Mouse (Mus musculus) T-helper 2 cell (primary cell): ENCODE measurements around the gene Nat14.
"Not testable (repeated sequence)": the region's sequence is repeated elsewhere in the genome, so short reads cannot be mapped to it uniquely, and the experiment has no call there.

ENCODE experiments used
- in situ Hi-C: fragments of 300-600 bp; cut with MboI, MseI; formaldehyde crosslinking; loops from one replicate; pipeline ENCODE4 v1.15.1; 2025; ENCODE audit warnings: high pct_unique_total_duplicates

The Nat14 gene

DNA sequence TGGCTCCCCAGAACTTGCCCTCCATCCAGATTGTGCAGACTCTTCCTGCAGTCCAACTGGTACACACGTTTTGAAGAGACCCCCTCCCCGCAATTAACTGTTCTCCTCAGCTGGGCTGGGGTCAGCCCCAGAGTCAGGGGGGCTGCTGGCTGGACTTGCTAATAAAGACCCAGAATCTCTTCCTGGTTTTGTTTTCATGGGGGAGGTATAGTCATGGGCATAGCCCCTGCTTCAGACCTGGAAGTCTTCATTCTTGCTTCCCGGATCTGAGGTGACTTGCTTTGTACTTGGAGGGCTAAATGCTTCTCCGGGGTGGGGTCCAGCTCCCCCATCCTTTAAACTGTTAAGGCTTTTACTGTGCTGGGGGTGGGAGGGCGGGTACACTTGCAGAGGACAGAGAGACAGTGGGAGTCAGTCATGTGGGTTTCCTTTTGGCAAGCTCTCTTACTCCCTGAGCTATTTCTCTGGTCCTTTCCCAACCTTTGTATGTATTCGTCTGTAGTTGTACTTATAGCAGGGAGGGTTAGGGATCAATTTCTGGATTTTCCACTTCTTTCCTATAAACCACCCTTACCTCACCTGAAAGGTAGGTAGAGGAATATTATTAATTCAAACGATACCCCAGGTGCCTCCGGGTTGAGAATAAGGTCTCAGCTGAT is at the start of gene Nat14:
Nat14 (plus strand) TSS at position 205 of the 659 bp plus-strand sequence.
- in situ Hi-C loops, result no loop called here

DNA sequence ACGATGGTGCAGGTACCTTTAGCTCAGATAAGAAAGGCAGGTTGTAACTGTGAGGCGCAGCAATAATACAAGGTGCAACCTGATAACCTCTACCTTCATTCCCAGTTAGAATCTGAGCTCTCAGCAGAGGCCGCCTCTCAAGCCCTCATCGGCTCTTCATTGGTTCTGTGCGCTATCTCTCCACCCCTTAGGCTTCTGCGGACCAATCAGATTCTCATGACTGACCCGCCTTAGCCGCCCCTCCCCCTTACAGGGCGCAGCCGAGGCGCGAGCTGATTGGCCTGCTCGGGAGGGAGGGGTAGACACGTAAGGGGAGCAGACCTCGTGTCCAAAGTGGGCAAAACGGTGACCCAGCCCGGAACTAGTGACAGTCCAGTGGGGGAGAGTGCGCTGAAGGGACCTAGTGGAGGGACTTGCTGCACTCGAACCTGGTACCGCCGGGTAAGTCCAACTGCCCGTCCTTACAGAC is 45.0 kb upstream of the Nat14 start, which contains the start of gene Isoc2a:
Isoc2a (plus strand) TSS at position 401 of the 469 bp plus-strand sequence.
- in situ Hi-C loops, result no loop called here

DNA sequence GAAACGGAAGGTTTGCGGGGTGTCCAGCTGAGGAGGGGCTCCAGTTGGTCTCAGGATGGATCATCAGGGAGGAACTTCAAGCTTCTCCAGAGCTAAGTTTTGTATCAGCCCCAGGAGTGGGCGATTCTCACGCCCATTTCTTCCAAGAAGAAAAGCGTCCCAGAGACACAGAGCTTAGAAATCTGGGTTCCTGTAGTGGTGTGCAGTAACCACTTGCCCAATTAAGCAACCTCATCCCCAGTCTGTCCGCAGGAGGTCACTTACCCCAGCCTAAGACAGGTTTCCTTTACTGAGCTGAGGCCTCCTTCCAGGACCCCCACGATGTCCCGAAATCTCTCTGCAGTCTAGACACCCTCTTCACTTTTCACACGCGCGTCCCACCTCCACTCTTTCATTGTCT is 44.6 kb upstream of the Nat14 start:
- in situ Hi-C loops, result no loop called here

DNA sequence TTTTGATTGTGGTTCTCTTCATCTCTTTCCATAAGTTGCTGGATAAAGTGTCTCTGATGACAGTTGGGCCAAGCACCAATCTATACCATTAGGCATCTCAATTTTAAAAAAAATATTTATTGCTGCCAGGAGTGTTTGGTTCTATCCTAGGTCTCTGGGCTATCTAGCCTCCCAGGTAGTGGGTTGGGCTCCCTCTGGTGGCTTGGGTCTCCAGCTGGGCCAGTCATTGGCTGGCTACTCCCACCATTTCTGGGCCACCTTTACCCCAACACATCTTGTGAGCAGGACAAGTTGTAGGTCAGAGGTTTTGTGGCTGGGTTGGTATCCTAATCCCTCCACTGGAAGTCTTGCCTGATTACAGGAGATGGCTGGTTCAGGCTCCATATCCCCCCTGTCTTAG is 43.6 kb upstream of the Nat14 start:
- in situ Hi-C loops, result no loop called here

DNA sequence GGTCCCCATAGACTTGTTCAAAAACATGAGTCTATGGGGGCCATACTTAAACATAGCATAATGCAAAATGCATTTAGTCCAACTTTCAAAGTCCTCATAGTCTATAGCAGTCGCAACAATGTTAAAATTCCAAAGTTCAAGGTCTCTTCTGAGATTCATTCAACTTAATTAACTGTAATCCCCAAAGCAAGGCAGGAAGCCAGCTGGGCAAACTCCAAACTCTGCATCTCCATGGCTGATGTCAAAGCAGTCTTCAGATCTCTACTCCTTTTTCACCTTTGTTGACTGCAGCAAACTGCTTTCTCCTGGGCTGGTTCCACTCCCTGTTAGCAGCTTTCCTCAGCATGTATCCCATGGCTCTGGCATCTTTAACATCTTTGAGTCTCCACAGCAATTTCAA is 42.8 kb upstream of the Nat14 start:
- in situ Hi-C loops, result not testable (repeated sequence)

DNA sequence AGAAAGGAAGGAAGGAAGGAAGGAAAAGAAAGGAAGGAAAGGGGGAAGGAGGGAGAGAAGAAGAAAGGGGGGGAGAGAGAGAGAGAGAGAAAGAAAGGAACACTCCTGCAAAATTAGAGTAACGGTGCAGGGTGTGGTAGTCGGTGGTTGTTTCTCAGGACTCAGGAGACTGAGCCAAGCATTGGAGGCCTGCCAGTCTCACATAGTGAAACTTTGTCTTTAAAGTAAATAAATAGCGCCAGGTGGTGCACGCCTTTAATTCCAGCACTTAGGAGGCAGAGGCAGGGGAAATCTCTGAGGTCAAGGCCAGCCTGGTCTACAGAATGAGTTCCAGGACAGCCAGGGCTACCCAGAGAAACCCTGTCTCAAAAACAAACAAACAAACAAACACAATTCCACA is 35.1 kb upstream of the Nat14 start:
- in situ Hi-C loops, result no loop called here

DNA sequence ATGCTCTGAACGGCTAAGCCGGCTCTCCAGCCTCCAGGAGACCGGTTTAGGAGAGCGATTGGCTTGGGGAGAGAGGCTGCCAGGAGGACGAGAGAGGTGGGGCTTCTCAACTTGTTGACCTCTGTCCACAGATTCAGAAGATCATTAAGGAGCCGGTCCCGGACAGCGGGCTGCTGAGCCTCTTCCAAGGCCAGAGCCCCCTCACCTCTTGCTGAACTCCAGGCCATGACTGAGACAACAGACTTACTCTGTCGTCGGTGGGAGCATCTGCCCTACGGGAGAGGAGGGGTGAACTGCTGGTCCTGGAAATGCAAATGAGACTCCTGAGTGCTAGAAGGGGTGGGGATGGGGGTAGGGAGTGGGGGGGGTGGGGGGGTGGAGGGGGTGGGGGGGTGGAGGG is 26.6 kb upstream of the Nat14 start:
- in situ Hi-C loops, result no loop called here

DNA sequence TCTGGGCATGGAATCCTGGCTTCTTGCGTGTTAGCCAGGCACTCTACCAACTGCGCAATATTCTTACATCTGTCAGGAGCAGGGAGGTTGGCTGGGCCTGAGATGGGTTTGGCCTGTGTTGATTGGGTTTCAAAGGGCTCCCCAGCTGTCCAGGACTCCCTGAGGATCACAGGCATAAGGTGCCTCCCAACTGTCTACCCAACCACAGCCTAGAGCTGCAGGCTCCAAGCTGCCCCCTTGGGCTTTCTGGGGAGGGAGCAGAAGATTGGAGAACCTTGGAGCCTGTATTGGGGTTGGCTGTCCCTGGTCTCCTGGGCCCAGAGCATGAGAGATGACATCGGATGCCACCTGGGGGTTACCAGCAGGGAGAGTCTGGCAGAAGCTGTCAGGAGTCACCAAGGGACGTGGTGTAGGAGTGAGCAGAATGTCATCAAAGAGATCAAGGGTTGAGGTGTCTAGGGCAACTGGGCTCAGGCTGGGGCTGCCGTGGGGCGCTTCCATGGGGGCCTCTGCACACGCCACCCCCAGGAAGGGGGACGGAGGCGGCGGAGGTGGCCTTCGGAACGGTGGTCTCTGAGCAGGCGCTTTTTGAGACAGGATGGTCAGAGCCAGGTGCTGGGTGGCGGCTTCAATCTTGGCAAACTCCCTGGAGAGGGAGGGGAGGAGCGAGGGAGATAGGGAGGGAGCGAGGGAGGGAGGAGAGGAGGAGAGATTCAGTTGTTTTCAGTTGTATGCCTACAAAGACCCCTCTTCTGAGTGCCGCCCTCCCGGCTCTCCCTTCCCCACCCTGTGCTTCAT is 22.8 kb upstream of the Nat14 start:
- in situ Hi-C loops, result no loop called here

DNA sequence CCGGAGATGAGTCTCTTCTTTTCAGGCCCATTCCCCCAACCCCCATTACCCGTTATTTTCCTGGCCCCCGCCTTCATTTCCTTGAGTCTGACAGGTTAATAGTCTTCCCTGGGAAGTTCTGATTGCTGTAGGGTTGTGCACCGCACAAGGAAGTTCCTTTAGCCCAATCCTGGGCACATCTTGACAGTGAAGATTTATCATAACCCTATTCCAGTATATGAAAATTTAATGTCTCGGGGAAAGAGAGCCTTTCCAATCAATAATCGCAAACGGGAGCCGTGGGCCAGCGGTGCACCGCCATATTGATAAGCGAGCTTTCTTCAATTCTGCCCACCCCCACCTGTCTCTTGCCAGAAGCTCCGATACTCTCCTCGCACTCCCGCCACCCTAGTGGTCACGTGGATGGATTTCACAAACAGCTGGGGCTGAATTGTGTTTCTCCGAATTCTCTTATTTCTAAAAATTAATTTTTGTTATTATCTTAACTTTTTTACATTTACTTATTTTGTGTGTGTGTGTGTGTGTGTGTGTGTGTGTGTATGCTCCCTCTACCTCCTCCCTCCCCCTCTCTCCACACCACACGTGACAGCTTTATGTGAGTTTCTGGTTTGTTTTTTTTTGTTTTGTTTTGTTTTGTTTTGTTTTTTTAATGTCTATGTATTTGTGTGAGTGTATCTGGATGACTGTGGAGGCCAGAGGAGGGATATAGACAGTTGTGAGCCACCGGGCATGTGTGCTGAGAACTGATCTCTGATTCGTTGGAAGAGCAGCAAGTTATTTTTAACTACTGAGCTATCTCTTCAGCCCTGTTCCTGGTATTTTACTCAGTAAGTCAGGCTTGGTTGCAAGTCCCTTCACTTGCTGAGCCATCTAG is 21.9 kb upstream of the Nat14 start:
- in situ Hi-C loops, result no loop called here

DNA sequence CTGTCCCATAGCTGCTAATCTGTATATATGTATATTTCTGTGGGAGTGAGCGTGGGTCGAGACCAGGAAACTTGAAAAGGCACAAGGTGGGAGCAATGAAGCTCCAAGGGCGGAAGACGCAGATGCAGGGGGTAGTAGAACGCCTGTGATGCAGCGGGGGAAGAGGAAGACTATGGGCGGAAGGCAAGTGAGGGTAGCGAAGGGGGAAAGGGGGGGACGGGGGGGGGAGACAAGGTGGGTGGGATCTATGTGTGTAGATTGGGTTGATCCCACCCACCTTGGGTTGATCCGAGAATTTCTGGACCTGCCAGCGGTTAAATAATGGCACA is 21.3 kb upstream of the Nat14 start:
- in situ Hi-C loops, result no loop called here

DNA sequence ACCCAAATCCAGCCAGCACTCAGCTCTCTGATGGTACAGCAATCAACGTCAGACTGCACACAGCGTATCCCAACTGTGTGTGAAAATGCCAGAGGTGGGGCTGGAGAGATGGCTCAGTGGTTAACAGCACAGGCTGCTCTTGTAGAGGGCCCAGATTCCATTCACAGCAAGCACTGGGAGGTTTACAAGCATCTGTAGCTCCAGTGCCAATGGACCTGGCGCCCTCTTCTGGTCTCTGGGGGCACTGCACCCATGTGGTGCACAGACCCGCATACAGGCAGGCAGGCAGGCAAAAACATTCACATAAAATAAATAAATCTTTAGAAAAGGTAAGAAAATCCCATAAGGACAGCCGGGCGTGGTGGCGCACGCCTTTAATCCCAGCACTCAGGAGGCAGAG is 20.7 kb upstream of the Nat14 start:
- in situ Hi-C loops, result no loop called here

DNA sequence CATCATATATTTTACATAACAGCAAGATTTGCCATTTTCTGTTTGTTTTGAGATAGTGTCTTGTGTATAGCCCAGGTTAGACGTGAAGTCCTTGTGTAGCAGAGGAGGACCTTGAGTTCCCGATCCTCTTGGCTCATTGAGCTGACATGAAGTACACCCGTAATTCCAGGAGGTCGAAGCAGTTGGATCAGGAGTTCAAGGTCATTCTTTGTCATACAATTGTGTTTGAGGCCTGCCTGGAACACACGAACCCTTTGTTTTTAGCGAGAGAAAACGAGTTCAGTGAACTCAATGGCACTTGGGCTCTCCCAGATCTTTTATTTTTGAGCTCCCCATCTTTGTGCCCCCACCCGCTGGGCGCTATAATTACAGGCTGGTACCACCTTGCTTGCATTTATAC is 19.4 kb upstream of the Nat14 start:
- in situ Hi-C loops, result no loop called here

DNA sequence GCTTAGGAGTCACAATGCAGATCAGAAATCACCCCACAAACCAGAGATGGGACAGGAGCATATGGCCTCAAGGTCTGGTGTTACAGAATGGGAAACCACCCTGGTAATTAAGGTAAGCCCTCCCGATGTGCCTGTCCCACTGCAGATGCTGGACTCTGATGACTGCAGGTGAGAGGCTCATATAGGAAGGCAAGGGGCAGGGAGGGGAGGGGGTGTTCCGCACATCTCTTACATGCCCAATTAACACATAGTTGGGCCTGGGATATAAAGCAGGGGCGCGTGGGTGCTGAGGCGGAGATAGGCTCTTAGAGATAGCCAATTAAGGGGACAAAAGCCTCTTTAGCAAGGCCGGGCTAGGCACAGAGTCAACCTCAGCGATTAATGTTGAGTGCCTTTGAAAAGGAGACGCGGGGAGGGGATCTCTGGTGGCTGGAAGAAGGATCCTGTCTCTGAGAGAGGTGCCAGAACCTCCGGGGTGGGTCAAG is 15.3 kb upstream of the Nat14 start, which contains the start of gene Gm36210:
Gm36210 (minus strand) TSS at position 51 of the 485 bp plus-strand sequence.
- in situ Hi-C loops, result no loop called here

DNA sequence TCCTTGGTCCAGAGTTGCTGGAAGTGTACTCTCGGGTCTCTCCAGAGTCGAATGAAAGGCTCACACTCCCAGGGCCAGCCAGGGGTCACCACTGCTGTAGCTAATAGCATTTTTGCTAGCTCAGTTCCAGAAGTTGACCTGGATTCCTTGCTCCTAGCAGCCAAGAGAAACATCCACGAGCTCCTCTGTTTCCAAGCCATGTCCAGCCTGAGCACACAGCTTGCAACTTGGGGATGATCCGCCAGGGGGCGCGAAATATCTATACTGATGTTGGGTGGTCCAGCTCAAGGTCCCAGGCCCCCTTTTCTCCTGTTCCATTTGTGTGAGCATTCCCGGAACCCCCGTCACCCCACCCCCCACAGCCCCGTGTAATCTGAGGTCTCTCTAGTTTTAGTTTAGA is 10.3 kb upstream of the Nat14 start:
- in situ Hi-C loops, result loop anchor here (5.0 kb wide), 1 partner anchor 84 kb away; no protein-coding TSS in a partner anchor

DNA sequence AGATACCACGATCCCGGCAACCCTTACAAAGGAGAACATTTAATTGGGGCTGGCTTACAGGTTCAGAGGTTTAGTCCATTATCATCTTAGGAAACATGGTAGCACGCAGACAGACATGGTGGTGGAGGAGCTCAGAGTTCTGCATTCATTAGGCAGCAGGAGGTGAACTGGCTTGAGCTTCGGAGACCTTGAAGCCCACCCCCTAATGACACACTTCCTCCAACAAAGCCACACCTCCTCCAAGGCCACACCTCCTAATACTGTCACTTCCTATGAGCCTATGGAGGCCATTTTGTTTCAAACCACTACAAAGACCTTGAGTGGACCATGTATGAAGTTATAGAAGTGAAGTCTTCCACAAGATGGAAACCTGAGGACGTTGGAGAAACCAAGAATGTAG is 9.6 kb upstream of the Nat14 start:
- in situ Hi-C loops, result loop anchor here (5.0 kb wide), 1 partner anchor 85 kb away; no protein-coding TSS in a partner anchor

DNA sequence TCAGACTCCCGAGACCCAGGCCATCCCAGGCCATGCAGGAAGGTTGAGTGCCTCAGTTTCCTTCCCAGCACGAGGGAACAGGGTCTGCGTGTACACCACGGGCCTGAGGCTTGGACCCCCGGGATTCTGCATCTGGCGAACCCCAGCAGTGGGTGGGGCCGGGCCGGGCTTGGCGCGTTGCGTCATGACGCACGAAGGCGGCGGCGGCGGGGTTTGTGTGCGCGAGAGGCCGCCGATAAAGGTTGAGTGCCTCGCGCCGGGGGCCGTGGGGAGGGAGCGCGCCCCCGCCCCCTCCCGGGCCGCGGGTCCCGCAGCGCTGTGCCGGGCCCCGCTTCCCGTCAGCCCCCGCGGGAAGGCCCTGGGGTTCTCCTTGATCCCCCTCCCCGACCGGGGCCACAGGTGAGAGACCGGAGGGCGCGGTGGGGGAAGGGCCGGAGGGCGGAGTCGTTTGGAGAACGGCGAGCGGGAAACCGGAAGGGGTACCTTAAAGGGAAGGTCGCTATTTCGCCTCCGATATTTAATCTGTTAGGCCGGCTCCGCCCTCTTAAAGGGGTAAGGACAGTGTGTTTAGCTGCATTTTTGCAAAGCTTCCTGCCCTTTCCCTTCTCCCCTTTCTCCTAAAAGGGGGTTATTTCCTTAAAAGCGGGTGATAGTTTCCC is 6.7 kb upstream of the Nat14 start, which contains the start of gene Zfp628:
Zfp628 (plus strand) TSS at position 211 of the 659 bp plus-strand sequence.
- in situ Hi-C loops, result no loop called here

DNA sequence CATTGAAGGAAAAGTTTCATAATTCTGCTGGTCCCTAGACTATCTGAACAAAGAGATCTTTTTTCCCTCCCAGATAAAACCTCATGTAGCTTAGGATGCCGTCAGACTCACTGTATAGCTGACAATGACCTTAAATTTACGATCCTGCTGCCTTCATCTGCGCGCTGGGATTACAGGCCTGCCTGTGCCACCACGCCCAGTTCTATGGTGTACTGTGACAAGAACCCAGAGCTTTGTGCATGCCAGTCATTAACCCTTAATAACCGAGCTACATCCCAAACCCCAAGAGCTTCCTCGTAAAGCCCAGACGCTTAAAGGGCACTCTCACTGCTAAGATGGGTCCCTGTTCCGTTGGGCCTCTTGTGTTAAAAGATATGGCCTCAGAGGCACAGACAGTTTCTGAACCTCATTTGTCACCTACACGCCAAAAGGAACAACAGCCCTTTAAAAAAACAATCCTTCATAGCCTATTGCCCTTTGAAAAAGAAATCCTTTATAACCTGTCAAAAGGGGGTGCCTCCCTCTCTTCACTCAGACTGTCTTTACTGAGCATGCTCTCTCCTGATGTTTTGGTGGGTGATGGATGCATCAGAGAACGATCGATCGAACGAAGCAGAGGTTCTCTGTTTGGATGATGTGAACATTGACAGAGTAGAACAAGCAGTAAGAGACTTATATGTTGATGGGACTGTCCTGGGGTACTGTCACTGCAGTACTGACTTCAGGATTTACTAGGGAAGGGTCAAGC is 6.0 kb upstream of the Nat14 start:
- in situ Hi-C loops, result no loop called here

DNA sequence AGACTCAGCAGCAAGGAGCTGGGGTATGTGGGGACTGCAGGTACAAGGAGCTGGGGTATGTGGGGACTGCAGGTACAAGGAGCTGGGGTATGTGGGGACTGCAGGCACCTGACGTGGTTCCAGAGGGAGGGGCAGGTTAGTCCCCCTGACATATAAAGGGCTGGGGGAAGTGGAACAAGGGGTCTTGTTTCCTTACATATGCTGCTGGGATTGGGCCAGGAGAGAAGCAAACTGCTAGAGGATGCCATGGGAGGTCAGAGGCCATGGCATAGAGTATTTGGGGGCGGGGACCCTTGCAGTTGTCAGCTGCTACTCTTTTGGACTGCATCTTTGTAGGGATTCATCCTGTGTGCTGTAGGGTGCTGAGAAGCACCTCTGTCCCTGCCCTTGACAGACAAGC is 4.3 kb upstream of the Nat14 start:
- in situ Hi-C loops, result no loop called here

DNA sequence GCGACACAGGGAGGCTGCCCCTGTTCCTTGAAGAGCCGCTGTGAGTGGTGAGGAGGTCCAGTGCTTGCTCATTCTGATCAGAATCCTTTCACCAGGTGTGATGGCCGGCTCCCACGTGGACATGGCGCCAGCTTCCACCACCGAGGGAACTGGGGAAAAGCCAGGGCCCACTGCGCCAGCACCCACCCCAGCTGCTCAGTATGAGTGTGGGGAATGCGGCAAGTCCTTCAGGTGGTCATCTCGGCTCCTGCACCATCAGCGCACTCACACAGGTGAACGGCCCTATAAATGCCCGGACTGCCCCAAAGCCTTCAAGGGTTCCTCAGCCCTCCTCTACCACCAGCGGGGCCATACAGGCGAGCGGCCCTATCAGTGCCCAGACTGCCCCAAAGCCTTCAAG is 3.1 kb upstream of the Nat14 start:
- in situ Hi-C loops, result no loop called here

DNA sequence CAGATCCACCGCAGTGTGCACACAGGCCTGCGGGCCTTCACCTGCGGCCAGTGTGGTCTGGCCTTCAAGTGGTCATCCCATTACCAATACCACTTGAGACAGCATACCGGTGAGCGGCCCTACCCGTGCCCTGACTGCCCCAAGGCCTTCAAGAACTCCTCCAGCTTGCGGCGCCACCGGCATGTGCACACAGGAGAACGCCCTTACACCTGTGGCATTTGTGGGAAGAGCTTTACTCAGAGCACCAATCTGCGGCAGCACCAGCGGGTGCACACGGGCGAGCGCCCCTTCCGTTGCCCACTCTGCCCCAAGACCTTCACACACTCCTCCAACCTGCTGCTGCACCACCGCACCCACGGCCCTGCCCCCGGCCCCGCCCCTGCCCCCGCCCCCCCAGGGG is 2.7 kb upstream of the Nat14 start:
- in situ Hi-C loops, result no loop called here

DNA sequence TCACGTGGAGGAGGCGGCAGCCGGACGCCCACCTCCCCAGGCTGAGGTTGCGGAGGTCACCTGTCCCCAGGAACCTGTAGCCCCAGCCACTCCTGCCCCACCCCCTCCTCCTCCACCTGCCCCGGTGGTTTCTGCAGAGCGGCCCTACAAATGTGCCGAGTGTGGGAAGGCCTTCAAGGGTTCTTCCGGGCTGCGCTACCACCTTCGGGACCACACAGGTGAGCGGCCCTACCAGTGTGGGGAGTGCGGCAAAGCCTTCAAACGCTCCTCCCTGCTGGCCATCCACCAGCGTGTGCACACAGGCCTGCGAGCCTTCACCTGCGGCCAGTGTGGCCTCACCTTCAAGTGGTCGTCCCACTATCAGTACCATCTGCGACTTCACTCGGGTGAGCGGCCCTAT is 1.9 kb upstream of the Nat14 start:
- in situ Hi-C loops, result no loop called here
